Mouse (Mus musculus): ENCODE data around the gene Ctbs. TPM values are rescaled to one million over a fixed set of nuclear protein-coding genes. Genes with fewer than 3 reads are reported as not detected.

The Ctbs gene
- total RNA-seq (2014; rRNA removed): 7.5 and 9.9 TPM in 2 replicates
- 3.8 and 4.4 TPM in 2 replicates for polyA plus RNA-seq (2015; fragmentation: Nextera tagmentation; extraction: Ambion mirVana)

GRCm38 (mm10) chr3:146449745-146450250, at the start of gene Ctbs:
TSS of gene Ctbs (plus strand) at chr3:146449795.
- WGBS: 43% methylated on average over 9 of the region's 9 CpGs
- ATAC-seq: peak; percentile 27
- TF ChIP-seq CTCF (IDR thresholded peaks at IDR 0.05; ENCODE audit: low read depth): no peak
- no peaks in the 10 kb centered on the region for H3K9me3 ChIP-seq (ENCODE audit: low read length)
- peak within 1 kb of the TSS; percentile 73 for H3K9ac ChIP-seq
- no peaks in the 10 kb centered on the region for H3K27me3 ChIP-seq (ENCODE audit: insufficient read depth, low read length)
- 0 out of 2 replicates have a peak, but pooled peaks cover 5% of the 10 kb centered on the region for H3K4me1 ChIP-seq (ENCODE audit: insufficient read depth)
- H3K27ac ChIP-seq (ENCODE audit: low read depth, low read length): peak within 1 kb of the TSS; percentile 51
- peak within 1 kb of the TSS; percentile 54 for H3K4me2 ChIP-seq (ENCODE audit: low read depth)
- no peak for DNase-seq
- H3K36me3 ChIP-seq (ENCODE audit: insufficient read depth): 0 out of 2 replicates have a peak, but pooled peaks cover 2% of the 10 kb centered on the region
- H3K4me3 ChIP-seq (ENCODE audit: low read depth, low read length): peak within 1 kb of the TSS; percentile 59

GRCm38 (mm10) chr3:146403770-146404169, 45.8 kb upstream of the Ctbs start:
- no peak for ATAC-seq

GRCm38 (mm10) chr3:146404311-146405201, 45.0 kb upstream of the Ctbs start, which contains the start of gene Ssx2ip:
TSS of gene Ssx2ip (plus strand) at chr3:146404642.
- DNase-seq: peak; percentile 98
- H3K4me2 ChIP-seq (ENCODE audit: low read depth): peak within 1 kb of the TSS; percentile 88
- no peak for TF ChIP-seq CTCF (IDR thresholded peaks at IDR 0.05; ENCODE audit: low read depth)
- peak within 1 kb of the TSS; percentile 92 for H3K9ac ChIP-seq
- no peaks in the 10 kb centered on the region for H3K27me3 ChIP-seq (ENCODE audit: insufficient read depth, low read length)
- ATAC-seq: peak; percentile 98
- H3K4me1 ChIP-seq (ENCODE audit: insufficient read depth): peaks cover 24% of the 10 kb centered on the region
- H3K9me3 ChIP-seq (ENCODE audit: low read length): no peaks in the 10 kb centered on the region
- peak within 1 kb of the TSS; percentile 89 for H3K4me3 ChIP-seq (ENCODE audit: low read depth, low read length)
- H3K27ac ChIP-seq (ENCODE audit: low read depth, low read length): peak within 1 kb of the TSS; percentile 90
- H3K36me3 ChIP-seq (ENCODE audit: insufficient read depth): no peaks in the 10 kb centered on the region
- WGBS: under 1% methylated on average over 99 of the region's 100 CpGs

More at GRCm38 (mm10) chr3:146403770-146404169, 45.8 kb upstream of the Ctbs start:
- Histone ChIP-seq H3K27ac (ENCODE audit: low read depth, low read length) (peak overlapping the region; percentile 90), H3K9me3 (ENCODE audit: low read length) (no peaks in the 10 kb centered on the region), H3K9ac (peak overlapping the region; percentile 92), H3K36me3 (ENCODE audit: insufficient read depth) (no peaks in the 10 kb centered on the region), H3K4me3 (ENCODE audit: low read depth, low read length) (peak overlapping the region; percentile 89), H3K4me1 (ENCODE audit: insufficient read depth) (peaks cover 24% of the 10 kb centered on the region), H3K27me3 (ENCODE audit: insufficient read depth, low read length) (no peaks in the 10 kb centered on the region), H3K4me2 (ENCODE audit: low read depth) (peak overlapping the region; percentile 88)
- TF ChIP-seq CTCF (IDR thresholded peaks at IDR 0.05; ENCODE audit: low read depth): no peak
- WGBS: 32% methylated on average over 3 of the region's 3 CpGs
- no peak for DNase-seq

GRCm38 (mm10) chr3:146405213-146406006, 44.2 kb upstream of the Ctbs start:
- peak overlapping the region; percentile 92 for H3K9ac ChIP-seq
- peak overlapping the region; percentile 88 for H3K4me2 ChIP-seq (ENCODE audit: low read depth)
- H3K36me3 ChIP-seq (ENCODE audit: insufficient read depth): no peaks in the 10 kb centered on the region
- ATAC-seq (no peak), DNase-seq (peak; percentile 31)
- no peaks in the 10 kb centered on the region for H3K9me3 ChIP-seq (ENCODE audit: low read length)
- H3K4me3 ChIP-seq (ENCODE audit: low read depth, low read length): peak overlapping the region; percentile 89
- peaks cover 24% of the 10 kb centered on the region for H3K4me1 ChIP-seq (ENCODE audit: insufficient read depth)
- no peak for TF ChIP-seq CTCF (IDR thresholded peaks at IDR 0.05; ENCODE audit: low read depth)
- 6% methylated on average over 18 of the region's 18 CpGs for WGBS
- H3K27me3 ChIP-seq (ENCODE audit: insufficient read depth, low read length): no peaks in the 10 kb centered on the region
- H3K27ac ChIP-seq (ENCODE audit: low read depth, low read length): peak overlapping the region; percentile 90

- no peak for TF ChIP-seq CTCF (IDR thresholded peaks at IDR 0.05; ENCODE audit: low read depth)
- DNase-seq (no peak), ATAC-seq (no peak)
- 20% methylated on average over 5 of the region's 5 CpGs for WGBS
- Histone ChIP-seq H3K4me1 (ENCODE audit: insufficient read depth) (peaks cover 24% of the 10 kb centered on the region), H3K27me3 (ENCODE audit: insufficient read depth, low read length) (no peaks in the 10 kb centered on the region), H3K27ac (ENCODE audit: low read depth, low read length) (no peak overlapping the region), H3K4me3 (ENCODE audit: low read depth, low read length) (peak overlapping the region; percentile 89), H3K9ac (peak overlapping the region; percentile 92), H3K4me2 (ENCODE audit: low read depth) (peak overlapping the region; percentile 88), H3K36me3 (ENCODE audit: insufficient read depth) (no peaks in the 10 kb centered on the region), H3K9me3 (ENCODE audit: low read length) (no peaks in the 10 kb centered on the region)
Measured at GRCm38 (mm10) chr3:146406007-146406341, 43.6 kb upstream of the Ctbs start.

- DNase-seq (no peak), ATAC-seq (no peak)
- H3K36me3 ChIP-seq (ENCODE audit: insufficient read depth): no peaks in the 10 kb centered on the region
- 80% methylated on average over 16 of the region's 16 CpGs for WGBS
- no peak overlapping the region for H3K9ac ChIP-seq
- peaks cover 32% of the 10 kb centered on the region for H3K4me1 ChIP-seq (ENCODE audit: insufficient read depth)
- H3K27me3 ChIP-seq (ENCODE audit: insufficient read depth, low read length): no peaks in the 10 kb centered on the region
- H3K4me2 ChIP-seq (ENCODE audit: low read depth): peak overlapping the region; percentile 88
- TF ChIP-seq CTCF (IDR thresholded peaks at IDR 0.05; ENCODE audit: low read depth): no peak
- no peak overlapping the region for H3K27ac ChIP-seq (ENCODE audit: low read depth, low read length)
- H3K4me3 ChIP-seq (ENCODE audit: low read depth, low read length): no peak overlapping the region
- H3K9me3 ChIP-seq (ENCODE audit: low read length): no peaks in the 10 kb centered on the region
Measured at GRCm38 (mm10) chr3:146407086-146407721, 42.4 kb upstream of the Ctbs start.
